Comparison of ENCODE assay signal across 34 mouse cellular contexts in the genomic region with DNA sequence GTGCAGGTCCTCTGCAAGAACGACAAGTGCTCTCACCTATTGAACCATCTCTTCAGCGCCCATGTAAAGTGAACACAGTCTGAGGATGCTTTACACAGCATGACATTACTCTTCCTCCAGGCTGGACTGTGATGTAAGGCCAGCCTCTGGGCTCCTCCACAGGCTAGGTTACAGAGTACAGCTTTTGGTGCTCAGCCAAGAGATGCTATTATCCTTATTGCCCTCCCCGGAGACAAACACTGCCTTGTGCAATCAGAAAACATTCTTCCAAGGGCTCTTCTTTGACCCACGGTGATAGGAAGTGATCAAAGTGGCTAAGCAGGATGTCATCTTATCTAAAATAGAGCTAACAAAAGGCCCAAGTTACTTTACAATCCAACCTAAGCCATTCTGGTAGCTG.
"Had no signal": no experiment of that assay in that cellular context is flagged by ENCODE, and none has a peak within 500 bp of the region (broad histone marks: within the 10 kb centered on the region; RNA-seq: fewer than 3 reads in every experiment).

No protein-coding gene starts in this region.

- H3K4me1 ChIP-seq: heart, embryonic 10.5 days; heart, embryonic 12.5 days; heart, embryonic 13.5 days; heart, embryonic 15.5 days; hindbrain, embryonic 10.5 days; hindbrain, embryonic 12.5 days; hindbrain, embryonic 13.5 days; hindbrain, embryonic 15.5 days; intestine, embryonic 15.5 days; kidney, embryonic 15.5 days had no signal

- H3K27me3 ChIP-seq: heart, embryonic 12.5 days; heart, embryonic 13.5 days; heart, embryonic 15.5 days; hindbrain, embryonic 12.5 days; hindbrain, embryonic 13.5 days; hindbrain, embryonic 15.5 days; intestine, embryonic 15.5 days; kidney, embryonic 15.5 days had no signal

- DNase-seq: heart, postnatal 10 days; heart, postnatal 14 days; heart, postnatal 36 days; heart, postnatal 4 days; kidney, adult 11 months; kidney, adult 18-20 months; kidney, adult 2 months; kidney, adult 8-10 months; kidney, adult 9 months; kidney, postnatal 10 days; kidney, postnatal 14 days; kidney, postnatal 25 days; kidney, postnatal 36 days; kidney, postnatal 4 days; layer of hippocampus, adult 9-11 months; layer of hippocampus, postnatal 36 days had no signal

- ATAC-seq: hindbrain, embryonic 16.5 days; hindbrain, postnatal 0 days; inflammation-experienced regulatory T-cells, adult 6 months; intestine, embryonic 15.5 days; intestine, embryonic 16.5 days; intestine, postnatal 0 days had no signal

- H3K4me2 ChIP-seq: heart, embryonic 12.5 days; heart, embryonic 13.5 days; heart, embryonic 15.5 days; hindbrain, embryonic 12.5 days; hindbrain, embryonic 13.5 days; hindbrain, embryonic 14.5 days; hindbrain, embryonic 15.5 days; intestine, embryonic 15.5 days; kidney, embryonic 15.5 days had no signal

- H3K9ac ChIP-seq: heart, embryonic 12.5 days; heart, embryonic 13.5 days; heart, embryonic 15.5 days; hindbrain, embryonic 12.5 days; hindbrain, embryonic 13.5 days; hindbrain, embryonic 14.5 days; hindbrain, embryonic 15.5 days; intestine, embryonic 15.5 days; kidney, embryonic 15.5 days had no signal

- H3K27ac ChIP-seq: heart, embryonic 10.5 days; heart, embryonic 13.5 days; heart, embryonic 15.5 days; hindbrain, embryonic 10.5 days; hindbrain, embryonic 12.5 days; hindbrain, embryonic 13.5 days; hindbrain, embryonic 14.5 days; hindbrain, embryonic 15.5 days; hindbrain, postnatal 0 days; intestine, embryonic 15.5 days; kidney, embryonic 15.5 days; kidney, postnatal 0 days; layer of hippocampus, adult 2 months had no signal

- H3K4me3 ChIP-seq: heart, embryonic 10.5 days; heart, embryonic 12.5 days; heart, embryonic 13.5 days; heart, embryonic 15.5 days; hindbrain, embryonic 10.5 days; hindbrain, embryonic 12.5 days; hindbrain, embryonic 13.5 days; hindbrain, embryonic 15.5 days; intestine, embryonic 15.5 days; kidney, embryonic 15.5 days; layer of hippocampus, adult 2 months had no signal

- H3K9me3 ChIP-seq: heart, embryonic 10.5 days; heart, embryonic 12.5 days; heart, embryonic 13.5 days; heart, embryonic 15.5 days; hindbrain, embryonic 10.5 days; hindbrain, embryonic 12.5 days; hindbrain, embryonic 13.5 days; hindbrain, embryonic 15.5 days; intestine, embryonic 15.5 days; kidney, embryonic 15.5 days had no signal

- H3K36me3 ChIP-seq: heart, embryonic 10.5 days; heart, embryonic 12.5 days; heart, embryonic 13.5 days; heart, embryonic 15.5 days; hindbrain, embryonic 10.5 days; hindbrain, embryonic 12.5 days; hindbrain, embryonic 13.5 days; hindbrain, embryonic 15.5 days; intestine, embryonic 15.5 days; kidney, embryonic 15.5 days had no signal
